Mouse (Mus musculus): ENCODE measurements around the gene Krt83. TPM values are rescaled to one million over a fixed set of nuclear protein-coding genes. Genes with fewer than 3 reads are reported as not detected.
A peak's percentile ranks its signal among the peaks of the same experiment; 100 is the strongest.

Gene Krt83
- polyA plus RNA-seq (2012; rRNA removed) (0.06 TPM in 1 of 2 replicates, not detected in the other), polyA plus RNA-seq (2014; fragmentation: Nextera tagmentation; extraction: Ambion mirVana) (not detected in 2 replicates)

DNA sequence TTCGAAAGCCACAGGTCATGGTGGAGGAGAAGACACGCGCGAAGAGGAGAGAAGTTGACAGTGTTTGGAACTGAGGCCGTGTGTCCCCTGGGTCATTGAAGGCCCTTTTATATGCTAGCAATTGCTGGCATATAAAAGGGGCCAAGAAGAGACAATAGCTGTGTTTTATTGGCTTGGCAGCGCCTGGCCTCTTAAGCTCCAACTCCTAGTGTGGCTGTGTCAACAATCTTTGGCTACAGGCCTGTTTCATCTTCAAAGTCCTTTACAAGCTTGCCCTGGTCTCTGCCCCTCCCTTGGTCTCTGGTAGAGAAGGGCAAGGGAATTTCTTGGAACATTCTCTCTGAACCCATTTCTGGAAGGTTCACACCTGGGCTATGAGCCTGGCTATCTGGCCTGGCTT is at the start of gene Krt83:
Gene Krt83, minus strand, starts transcription at position 82 of the 400 bp plus-strand sequence.
- H3K9me3 ChIP-seq (ENCODE audit: control insufficient read depth, low read length) = no peaks in the 10 kb centered on the region
- no peak for TF ChIP-seq POLR2A (IDR thresholded peaks at IDR 0.05; ENCODE audit: borderline replicate concordance, extremely low read depth, insufficient read depth, insufficient read length)
- H3K9ac ChIP-seq (ENCODE audit: low read depth, low read length, severe bottlenecking) = no peak within 1 kb of the TSS
- peaks cover 6% of the 10 kb centered on the region; the same call in 1 of the 2 replicates for H3K4me1 ChIP-seq (ENCODE audit: control insufficient read depth, insufficient read depth, low read length)
- no peak within 1 kb of the TSS for H3K4me3 ChIP-seq (replicated peaks; ENCODE audit: low read length)
- no peaks in the 10 kb centered on the region for H3K27me3 ChIP-seq (ENCODE audit: control insufficient read depth, insufficient read depth, low read length)
- H3K27ac ChIP-seq (replicated peaks; ENCODE audit: low read depth, low read length) = no peak within 1 kb of the TSS
- DNase-seq (ENCODE audit: low spot score) (no peak), ATAC-seq (ENCODE audit: low FRiP score, low read depth) (no peak)
- WGBS = 69% methylated on average over 6 of the region's 6 CpGs
- no peaks in the 10 kb centered on the region for H3K36me3 ChIP-seq (ENCODE audit: control insufficient read depth, insufficient read depth, low read length)
- no peak within 1 kb of the TSS for H3K4me2 ChIP-seq (replicated peaks; ENCODE audit: low read depth, low read length, severe bottlenecking)

DNA sequence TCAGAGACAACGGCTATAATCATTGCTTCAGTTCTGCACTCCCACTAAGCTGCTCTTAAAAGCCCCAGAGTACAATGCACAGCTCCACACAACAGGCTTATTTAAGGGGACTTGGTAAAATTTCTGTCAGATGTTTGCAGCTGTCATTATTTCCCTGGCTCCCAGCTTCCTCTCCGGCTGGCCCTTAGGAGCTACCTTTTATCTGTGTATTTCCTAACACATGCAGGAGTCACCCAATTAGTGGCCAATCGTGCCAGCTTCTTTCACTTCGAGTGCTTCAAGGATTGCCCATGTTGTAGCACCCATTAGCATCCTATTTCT is 47.2 kb upstream of the Krt83 start:
- no peaks in the 10 kb centered on the region for H3K36me3 ChIP-seq (ENCODE audit: control insufficient read depth, insufficient read depth, low read length)
- WGBS = 47% methylated on average over 4 of the region's 4 CpGs
- no peaks in the 10 kb centered on the region for H3K9me3 ChIP-seq (ENCODE audit: control insufficient read depth, low read length)
- H3K4me1 ChIP-seq (ENCODE audit: control insufficient read depth, insufficient read depth, low read length) = peaks cover 13% of the 10 kb centered on the region
- no peaks in the 10 kb centered on the region for H3K27me3 ChIP-seq (ENCODE audit: control insufficient read depth, insufficient read depth, low read length)
- DNase-seq (ENCODE audit: low spot score) (no peak), ATAC-seq (ENCODE audit: low FRiP score, low read depth) (peak; percentile 12; the same call in 1 of the 2 replicates)
- H3K4me3 ChIP-seq (replicated peaks; ENCODE audit: low read length) = no peak overlapping the region
- no peak overlapping the region for H3K27ac ChIP-seq (replicated peaks; ENCODE audit: low read depth, low read length)
- TF ChIP-seq POLR2A (IDR thresholded peaks at IDR 0.05; ENCODE audit: borderline replicate concordance, extremely low read depth, insufficient read depth, insufficient read length) = no peak
- H3K9ac ChIP-seq (ENCODE audit: low read depth, low read length, severe bottlenecking) = no peak overlapping the region
- no peak overlapping the region for H3K4me2 ChIP-seq (replicated peaks; ENCODE audit: low read depth, low read length, severe bottlenecking)

DNA sequence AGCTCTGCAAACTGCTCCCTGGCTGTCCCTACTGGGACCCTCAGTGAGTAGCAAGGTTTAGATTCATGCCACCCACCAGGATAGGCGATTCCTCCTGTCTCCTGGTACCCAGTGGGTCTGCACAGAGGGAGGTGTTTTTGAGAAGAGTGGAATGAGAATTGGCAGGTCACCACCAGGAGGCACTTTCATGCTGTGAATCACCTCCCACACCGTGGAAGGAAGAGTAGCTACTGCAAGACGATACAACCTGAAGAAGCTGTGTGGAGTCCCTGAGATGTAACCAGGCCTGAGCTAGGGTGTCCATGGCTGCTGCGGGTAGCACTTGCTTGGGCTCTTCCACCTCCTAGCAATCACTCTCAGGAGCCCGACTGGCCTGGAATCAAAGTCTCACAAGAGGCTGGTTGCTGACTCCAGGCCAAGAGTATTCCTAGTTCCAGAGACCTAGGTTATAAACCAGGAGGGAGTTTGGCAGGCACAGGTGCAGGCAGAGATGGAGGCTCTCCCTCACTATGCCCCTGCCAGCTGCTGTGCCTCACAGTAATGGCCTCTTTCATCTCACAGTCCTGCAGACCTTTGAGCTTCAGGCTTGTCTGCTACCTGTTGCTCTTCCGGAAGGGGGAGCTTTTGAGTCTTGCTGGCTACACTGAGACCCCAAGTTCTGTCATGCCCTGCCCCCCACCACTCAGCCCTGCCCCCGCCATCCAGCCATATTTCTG is 46.7 kb upstream of the Krt83 start:
- no peak overlapping the region for H3K4me3 ChIP-seq (replicated peaks; ENCODE audit: low read length)
- DNase-seq (ENCODE audit: low spot score) (peak; percentile 14), ATAC-seq (ENCODE audit: low FRiP score, low read depth) (peak; percentile 24; the same call in 1 of the 2 replicates)
- H3K36me3 ChIP-seq (ENCODE audit: control insufficient read depth, insufficient read depth, low read length) = no peaks in the 10 kb centered on the region
- no peak for TF ChIP-seq POLR2A (IDR thresholded peaks at IDR 0.05; ENCODE audit: borderline replicate concordance, extremely low read depth, insufficient read depth, insufficient read length)
- H3K27me3 ChIP-seq (ENCODE audit: control insufficient read depth, insufficient read depth, low read length) = no peaks in the 10 kb centered on the region
- no peak overlapping the region for H3K9ac ChIP-seq (ENCODE audit: low read depth, low read length, severe bottlenecking)
- no peaks in the 10 kb centered on the region for H3K9me3 ChIP-seq (ENCODE audit: control insufficient read depth, low read length)
- peaks cover 13% of the 10 kb centered on the region for H3K4me1 ChIP-seq (ENCODE audit: control insufficient read depth, insufficient read depth, low read length)
- H3K4me2 ChIP-seq (replicated peaks; ENCODE audit: low read depth, low read length, severe bottlenecking) = no peak overlapping the region
- WGBS = 28% methylated on average over 7 of the region's 7 CpGs
- no peak overlapping the region for H3K27ac ChIP-seq (replicated peaks; ENCODE audit: low read depth, low read length)

DNA sequence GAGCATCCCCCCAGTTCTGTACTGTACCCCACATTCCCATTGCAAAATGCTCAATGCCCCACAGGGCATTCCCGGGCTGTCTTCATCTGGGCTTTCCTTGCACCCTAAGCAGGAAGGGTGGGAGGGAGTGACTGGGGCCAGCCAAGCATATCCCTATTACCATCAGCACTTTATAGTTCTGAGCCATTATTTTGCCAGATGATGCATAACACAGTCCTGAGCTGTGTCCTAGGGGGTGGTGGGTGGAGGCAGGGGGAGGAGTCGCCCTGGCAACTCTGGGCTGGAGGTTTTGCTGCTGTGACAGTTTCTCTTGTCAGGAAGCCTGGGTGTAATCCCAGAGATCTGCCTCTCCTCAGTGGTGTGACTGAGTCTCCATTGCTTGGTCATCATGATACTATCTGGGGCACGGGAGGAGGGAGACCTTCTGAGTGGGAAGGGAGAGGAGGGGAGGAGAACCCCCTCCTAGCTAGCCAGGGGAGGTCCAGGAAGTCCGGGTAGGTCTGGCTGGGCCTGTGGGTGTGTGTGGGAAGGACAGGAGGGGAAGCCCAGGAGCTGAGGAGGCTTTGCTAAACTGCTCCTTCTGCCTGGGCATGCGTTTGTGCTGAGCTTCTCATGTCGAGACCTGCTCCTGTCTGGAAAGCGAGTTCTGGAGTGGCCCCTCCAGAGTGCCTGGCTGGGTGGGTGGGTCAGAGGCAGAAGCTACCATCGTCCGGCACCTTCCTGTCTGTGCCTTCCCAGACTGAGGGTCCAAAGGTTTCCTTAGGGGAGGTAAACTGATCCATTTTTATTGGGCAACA is 44.9 kb upstream of the Krt83 start:
- Histone ChIP-seq H3K9ac (ENCODE audit: low read depth, low read length, severe bottlenecking) (no peak overlapping the region), H3K36me3 (ENCODE audit: control insufficient read depth, insufficient read depth, low read length) (no peaks in the 10 kb centered on the region), H3K27ac (replicated peaks; ENCODE audit: low read depth, low read length) (no peak overlapping the region), H3K9me3 (ENCODE audit: control insufficient read depth, low read length) (no peaks in the 10 kb centered on the region), H3K27me3 (ENCODE audit: control insufficient read depth, insufficient read depth, low read length) (no peaks in the 10 kb centered on the region), H3K4me3 (replicated peaks; ENCODE audit: low read length) (no peak overlapping the region), H3K4me2 (replicated peaks; ENCODE audit: low read depth, low read length, severe bottlenecking) (no peak overlapping the region), H3K4me1 (ENCODE audit: control insufficient read depth, insufficient read depth, low read length) (peaks cover 7% of the 10 kb centered on the region; the same call in 1 of the 2 replicates)
- DNase-seq (ENCODE audit: low spot score) (no peak), ATAC-seq (ENCODE audit: low FRiP score, low read depth) (no peak)
- 52% methylated on average over 9 of the region's 9 CpGs for WGBS
- no peak for TF ChIP-seq POLR2A (IDR thresholded peaks at IDR 0.05; ENCODE audit: borderline replicate concordance, extremely low read depth, insufficient read depth, insufficient read length)

DNA sequence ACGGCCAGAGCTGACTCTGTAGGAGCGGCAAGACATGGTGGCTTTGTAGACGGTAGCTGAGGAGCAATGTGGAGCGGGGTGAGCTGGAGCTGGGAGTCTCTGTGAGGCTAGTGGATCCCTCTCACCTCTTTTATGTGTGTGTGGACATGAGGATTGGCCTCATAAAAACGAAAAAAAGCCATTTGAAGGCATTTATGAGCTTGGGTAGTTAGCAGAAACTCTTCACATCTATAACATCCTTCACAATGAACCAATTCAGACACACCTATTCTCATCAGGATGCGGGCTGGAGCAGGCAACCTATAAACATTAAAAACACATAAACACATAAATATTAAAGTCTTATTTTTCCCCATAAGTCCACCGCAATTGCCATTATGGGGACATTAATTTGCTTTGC is 41.4 kb upstream of the Krt83 start, which contains the start of gene Krt84:
Gene Krt84, minus strand, starts transcription at position 101 of the 400 bp plus-strand sequence.
- H3K4me1 ChIP-seq (ENCODE audit: control insufficient read depth, insufficient read depth, low read length) = no peaks in the 10 kb centered on the region; the same call in 1 of the 2 replicates
- no peaks in the 10 kb centered on the region for H3K27me3 ChIP-seq (ENCODE audit: control insufficient read depth, insufficient read depth, low read length)
- ATAC-seq (ENCODE audit: low FRiP score, low read depth) = no peak
- no peak within 1 kb of the TSS for H3K4me2 ChIP-seq (replicated peaks; ENCODE audit: low read depth, low read length, severe bottlenecking)
- no peak within 1 kb of the TSS for H3K9ac ChIP-seq (ENCODE audit: low read depth, low read length, severe bottlenecking)
- 50% methylated on average over 7 of the region's 7 CpGs for WGBS
- H3K9me3 ChIP-seq (ENCODE audit: control insufficient read depth, low read length) = no peaks in the 10 kb centered on the region
- H3K27ac ChIP-seq (replicated peaks; ENCODE audit: low read depth, low read length) = no peak within 1 kb of the TSS
- H3K4me3 ChIP-seq (replicated peaks; ENCODE audit: low read length) = no peak within 1 kb of the TSS
- H3K36me3 ChIP-seq (ENCODE audit: control insufficient read depth, insufficient read depth, low read length) = no peaks in the 10 kb centered on the region
- TF ChIP-seq POLR2A (IDR thresholded peaks at IDR 0.05; ENCODE audit: borderline replicate concordance, extremely low read depth, insufficient read depth, insufficient read length) = no peak
- DNase-seq (ENCODE audit: low spot score) = no peak

All from limb, embryonic 14.5 days (tissue).